Mouse (Mus musculus) small intestine, adult 2 months (tissue): ENCODE data around the gene R3hdm4. TPM values are rescaled to one million over a fixed set of nuclear protein-coding genes. Genes with fewer than 3 reads are reported as not detected.

Source experiments
- H3K27ac ChIP-seq: fragments of 200-500 bp; 2 replicates; pipeline ENCODE4 v1.5.1; 2012; ENCODE audit warnings: low read depth, low read length, control low read depth, inconsistent platforms; ENCODE audit not compliant: insufficient read depth
- H3K27me3 ChIP-seq: fragments of 200-500 bp; 2 replicates; pipeline ENCODE4 v1.6.1; 2012; ENCODE audit warnings: mild to moderate bottlenecking, moderate library complexity, low read length, inconsistent platforms; ENCODE audit not compliant: control insufficient read depth, insufficient read depth
- H3K36me3 ChIP-seq: fragments of 200-500 bp; 2 replicates; pipeline ENCODE4 v1.6.1; 2012; ENCODE audit warnings: mild to moderate bottlenecking, low read length, control low read depth, inconsistent platforms; ENCODE audit not compliant: control insufficient read depth, insufficient read depth
- H3K4me1 ChIP-seq: fragments of 200-500 bp; 2 replicates; pipeline ENCODE4 v1.6.1; 2012; ENCODE audit warnings: low read length, inconsistent platforms, mixed read lengths; ENCODE audit not compliant: control insufficient read depth, insufficient read depth, insufficient read length
- H3K4me3 ChIP-seq: fragments of 200-500 bp; 2 replicates; pipeline ENCODE4 v1.5.1; 2012; ENCODE audit warnings: low read depth, mild to moderate bottlenecking, control low read depth, inconsistent platforms, low read length, moderate library complexity
- CTCF ChIP-seq: fragments of 200-500 bp; IDR thresholded peaks from 2 replicates; pipeline ENCODE4 v1.5.1; 2012; ENCODE audit warnings: low read depth, mild to moderate bottlenecking, control low read depth, inconsistent platforms, low read length, moderate library complexity, mixed read lengths; ENCODE audit not compliant: insufficient replicate concordance, insufficient read length; ENCODE audit errors: extremely low read depth
- POLR2A ChIP-seq: fragments of 200-500 bp; IDR thresholded peaks from 2 replicates; pipeline ENCODE4 v1.6.1; 2012; ENCODE audit warnings: low read depth, mild to moderate bottlenecking, control low read depth, inconsistent platforms, low read length, moderate library complexity
- WGBS: fragments of 180-500 bp; shearing (Covaris S2); methylation state at CpG from one replicate; pipeline ENCODE4 v1.1.7; 2018; 5-methylcytosine and 5-hydroxymethylcytosine counted together
- polyA plus RNA-seq: library from polyadenylated mRNA; depleted of rRNA; stranded (reverse); fragments of >200 nt; gene quantifications from 2 replicates; pipeline ENCODE4 v1.2.3, GENCODE M21; 2012

Gene R3hdm4
- polyA plus RNA-seq, 1 experiment, result 104 TPM

GRCm38 (mm10) chr10:79916081-79916480 is 4.9 kb downstream of the R3hdm4 start:
- 15% methylated on average over 8 of the region's 8 CpGs for WGBS
- no peak for TF ChIP-seq CTCF
- TF ChIP-seq POLR2A, result no peak
- Histone ChIP-seq H3K27me3 (peaks cover 4% of the 10 kb centered on the region; the same call in 1 of the 2 replicates), H3K27ac (no peak overlapping the region), H3K4me1 (peaks cover 24% of the 10 kb centered on the region), H3K36me3 (0 out of 2 replicates have a peak, but pooled peaks cover 2% of the 10 kb centered on the region), H3K4me3 (peak overlapping the region; percentile 77)

- H3K4me1 ChIP-seq, result peaks cover 21% of the 10 kb centered on the region
- H3K4me3 ChIP-seq, result no peak overlapping the region
- H3K36me3 ChIP-seq, result peaks cover 6% of the 10 kb centered on the region; the same call in 1 of the 2 replicates
- no peaks in the 10 kb centered on the region for H3K27me3 ChIP-seq
- no peak for TF ChIP-seq POLR2A
- no peak for TF ChIP-seq CTCF
- 20% methylated on average over 7 of the region's 7 CpGs for WGBS
- 0 out of 2 replicates have a peak overlapping the region, but pooled peaks have one; percentile 34 for H3K27ac ChIP-seq
These were observed 5.9 kb downstream of the R3hdm4 start for GRCm38 (mm10) chr10:79914948-79915596.

- H3K27ac ChIP-seq, result 0 out of 2 replicates have a peak overlapping the region, but pooled peaks have one; percentile 21
- H3K4me3 ChIP-seq, result no peak overlapping the region
- no peaks in the 10 kb centered on the region for H3K27me3 ChIP-seq
- TF ChIP-seq POLR2A, result no peak
- TF ChIP-seq CTCF, result no peak
- H3K36me3 ChIP-seq, result peaks cover 6% of the 10 kb centered on the region; the same call in 1 of the 2 replicates
- 67% methylated on average over 11 of the region's 11 CpGs for WGBS
- H3K4me1 ChIP-seq, result peaks cover 20% of the 10 kb centered on the region
These were observed 6.7 kb downstream of the R3hdm4 start for GRCm38 (mm10) chr10:79914131-79914947.

- TF ChIP-seq POLR2A (no peak), CTCF (no peak)
- 78% methylated on average over 20 of the region's 20 CpGs for WGBS
These were observed 8.6 kb downstream of the R3hdm4 start for GRCm38 (mm10) chr10:79912412-79912811.

GRCm38 (mm10) chr10:79910556-79910955 is 10.5 kb downstream of the R3hdm4 start, which contains the start of gene Gm26602:
Gm26602 (plus strand) TSS chr10:79910856.
- TF ChIP-seq CTCF (no peak), POLR2A (no peak)
- 98% methylated on average over 4 of the region's 4 CpGs for WGBS
- Histone ChIP-seq H3K4me1 (peaks cover 11% of the 10 kb centered on the region), H3K4me3 (no peak within 1 kb of the TSS), H3K36me3 (peaks cover 8% of the 10 kb centered on the region), H3K27ac (no peak within 1 kb of the TSS), H3K27me3 (no peaks in the 10 kb centered on the region)

More at GRCm38 (mm10) chr10:79912412-79912811, 8.6 kb downstream of the R3hdm4 start:
- Histone ChIP-seq H3K27me3 (no peaks in the 10 kb centered on the region), H3K27ac (no peak overlapping the region), H3K36me3 (peaks cover 6% of the 10 kb centered on the region; the same call in 1 of the 2 replicates), H3K4me3 (no peak overlapping the region), H3K4me1 (peaks cover 17% of the 10 kb centered on the region)

GRCm38 (mm10) chr10:79909092-79909922 is 11.7 kb downstream of the R3hdm4 start:
- Histone ChIP-seq H3K27me3 (no peaks in the 10 kb centered on the region), H3K36me3 (peaks cover 14% of the 10 kb centered on the region), H3K27ac (peak overlapping the region; percentile 8; the same call in 1 of the 2 replicates), H3K4me3 (no peak overlapping the region), H3K4me1 (peaks cover 2% of the 10 kb centered on the region; the same call in 1 of the 2 replicates)
- TF ChIP-seq POLR2A, result no peak
- TF ChIP-seq CTCF, result no peak
- WGBS, result 21% methylated on average over 14 of the region's 14 CpGs
